Mouse (Mus musculus): ENCODE results near the gene Tff2. TPM values are rescaled to one million over a fixed set of nuclear protein-coding genes. Genes with fewer than 3 reads are reported as not detected.

Tff2 gene
- polyA plus RNA-seq, 1 experiment: 4.5 TPM

DNA sequence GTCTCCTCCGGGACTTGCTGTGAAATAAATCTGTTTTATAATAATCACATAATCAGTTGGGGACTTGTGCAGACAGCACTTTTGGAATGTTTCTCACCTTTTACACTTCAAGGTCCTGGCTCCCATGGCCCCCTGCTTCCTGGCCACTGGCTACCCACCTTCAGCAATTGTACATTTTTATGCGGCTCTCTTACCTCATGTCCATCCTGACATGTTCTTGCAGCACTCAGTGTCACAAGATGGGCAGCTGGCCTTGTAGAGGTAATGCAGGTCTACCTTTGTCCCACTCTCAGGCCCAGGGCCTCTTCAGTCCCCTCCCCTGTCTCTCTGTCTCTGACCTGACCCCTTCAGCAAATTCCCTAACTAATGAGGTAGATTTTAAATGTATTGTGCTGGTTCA, 47.2 kb downstream of the Tff2 start:
- Histone ChIP-seq H3K4me3 (replicated peaks; ENCODE audit: extremely low read depth, low read depth, low read length) (no peak overlapping the region), H3K4me1 (ENCODE audit: control insufficient read depth, insufficient read depth, low read length) (no peaks in the 10 kb centered on the region)
- TF ChIP-seq CTCF (IDR thresholded peaks at IDR 0.05; ENCODE audit: insufficient read depth, low read length) (no peak), POLR2A (IDR thresholded peaks at IDR 0.05; ENCODE audit: borderline replicate concordance, extremely low read depth, low read depth, low read length) (no peak)
- no peak for DNase-seq
- whole genome bisulfite sequencing: 99% methylated on average over 2 of the region's 2 CpGs

- no peaks in the 10 kb centered on the region for H3K4me1 ChIP-seq (ENCODE audit: control insufficient read depth, insufficient read depth, low read length)
- no peak overlapping the region for H3K4me3 ChIP-seq (replicated peaks; ENCODE audit: extremely low read depth, low read depth, low read length)
- no peak for TF ChIP-seq CTCF (IDR thresholded peaks at IDR 0.05; ENCODE audit: insufficient read depth, low read length)
- no peak for TF ChIP-seq POLR2A (IDR thresholded peaks at IDR 0.05; ENCODE audit: borderline replicate concordance, extremely low read depth, low read depth, low read length)
- 77% methylated on average over 7 of the region's 7 CpGs for WGBS
- no peak for DNase-seq
These were observed 48.5 kb downstream of the Tff2 start for GRCm38 (mm10) chr17:31095570-31095969.

GRCm38 (mm10) chr17:31094781-31095180, 49.3 kb downstream of the Tff2 start:
- 72% methylated on average over 5 of the region's 5 CpGs for WGBS
- TF ChIP-seq POLR2A (IDR thresholded peaks at IDR 0.05; ENCODE audit: borderline replicate concordance, extremely low read depth, low read depth, low read length) (no peak), CTCF (IDR thresholded peaks at IDR 0.05; ENCODE audit: insufficient read depth, low read length) (no peak)
- H3K4me1 ChIP-seq (ENCODE audit: control insufficient read depth, insufficient read depth, low read length): peaks cover under 1% of the 10 kb centered on the region; the same call in 1 of the 2 replicates
- no peak for DNase-seq
- H3K4me3 ChIP-seq (replicated peaks; ENCODE audit: extremely low read depth, low read depth, low read length): no peak overlapping the region

Other genes starting within 250 kb of the Tff2 start
- 43.6 and 54.1 TPM in 2 replicates for gene Glp1r, start 242.5 kb downstream of the Tff2 start, polyA plus RNA-seq (2012; rRNA removed)
- gene Umodl1, start 189.6 kb downstream of the Tff2 start, polyA plus RNA-seq (2012; rRNA removed): 0.02 TPM in 1 of 2 replicates, not detected in the other
- gene Abcg1, start 86.6 kb downstream of the Tff2 start, polyA plus RNA-seq (2012; rRNA removed): 53.2 and 57.4 TPM in 2 replicates
- 20.4 TPM in 1 of 2 replicates, not detected in the other for gene Tff3, start 14.6 kb downstream of the Tff2 start, polyA plus RNA-seq (2012; rRNA removed)
- not detected in 2 replicates for gene Tff1, start 21.0 kb upstream of the Tff2 start, polyA plus RNA-seq (2012; rRNA removed)
- 0.05 and 0.11 TPM in 2 replicates for gene Tmprss3, start 54.7 kb upstream of the Tff2 start, polyA plus RNA-seq (2012; rRNA removed)
- 0.63 and 1.1 TPM in 2 replicates for gene Ubash3a, start 63.6 kb upstream of the Tff2 start, polyA plus RNA-seq (2012; rRNA removed)
- gene Rsph1, start 133.1 kb upstream of the Tff2 start, polyA plus RNA-seq (2012; rRNA removed): 6.9 and 11.7 TPM in 2 replicates
- gene Slc37a1, start 142.5 kb upstream of the Tff2 start, polyA plus RNA-seq (2012; rRNA removed): 51.1 and 54.3 TPM in 2 replicates
- gene Pde9a, start 241.9 kb upstream of the Tff2 start, polyA plus RNA-seq (2012; rRNA removed): 83.6 and 99.1 TPM in 2 replicates